Mouse (Mus musculus): ENCODE measurements around the gene Ppp1r3e.

DNA sequence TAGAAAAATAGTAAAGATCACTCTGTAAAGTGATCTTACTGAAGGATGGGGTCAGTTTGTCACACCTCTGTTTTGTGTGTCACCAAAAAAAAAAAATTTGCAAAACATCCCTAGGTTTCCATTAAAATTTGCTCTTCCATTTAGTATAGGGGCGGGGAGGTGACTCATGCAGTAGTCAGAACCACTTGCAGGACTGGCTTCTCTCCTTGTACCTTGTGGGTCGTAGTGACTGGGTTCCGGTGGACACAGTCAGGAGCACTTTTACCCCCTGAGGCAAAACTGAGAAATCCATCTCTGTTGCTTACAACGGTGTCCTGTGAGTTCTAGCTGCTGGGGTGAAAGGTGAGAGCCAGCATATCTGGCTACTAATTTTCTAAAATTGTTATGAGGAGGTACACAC is 26.3 kb upstream of the Ppp1r3e start:
- TF ChIP-seq POLR2A (IDR thresholded peaks at IDR 0.05; ENCODE audit: borderline replicate concordance, extremely low read depth, low read depth, low read length) (no peak), CTCF (IDR thresholded peaks at IDR 0.05; ENCODE audit: insufficient read depth, low read length) (no peak)

All from lung, adult 2 months (tissue).